Mouse (Mus musculus) heart, embryonic 13.5 days (tissue): ENCODE results near the gene Myo1e. TPM values are rescaled to one million over a fixed set of nuclear protein-coding genes. Genes with fewer than 3 reads are reported as not detected.

Experiments used
- ATAC-seq: fragments of 200-750 bp; cut with Nextera tagmentation; 2 replicates; pipeline ENCODE4 v1.8.0; 2017; ENCODE audit warnings: moderate TSS enrichment; ENCODE audit not compliant: insufficient number of reproducible peaks, low FRiP score, low TSS enrichment; ENCODE audit errors: extremely low read depth
- H3K27ac ChIP-seq: fragments of 300-500 bp; sonication (generic); replicated peaks from 2 replicates; pipeline ENCODE4 v1.5.1; 2015; ENCODE audit warnings: moderate library complexity, mild to moderate bottlenecking, inconsistent platforms
- H3K27me3 ChIP-seq: fragments of 300-500 bp; sonication (generic); replicated peaks from 2 replicates; pipeline ENCODE4 v1.6.1; 2015; ENCODE audit warnings: mild to moderate bottlenecking, inconsistent platforms
- H3K36me3 ChIP-seq: fragments of 300-500 bp; sonication (generic); 2 replicates; pipeline ENCODE4 v1.6.1; 2015; ENCODE audit warnings: mild to moderate bottlenecking, inconsistent platforms
- H3K4me1 ChIP-seq: fragments of 300-500 bp; sonication (generic); 2 replicates; pipeline ENCODE4 v1.6.1; 2015; ENCODE audit warnings: inconsistent platforms
- H3K4me2 ChIP-seq: fragments of 300-500 bp; sonication (generic); 2 replicates; pipeline ENCODE4 v1.6.1; 2015; ENCODE audit warnings: inconsistent platforms, mild to moderate bottlenecking, moderate library complexity
- H3K4me3 ChIP-seq: fragments of 300-500 bp; sonication (generic); 2 replicates; pipeline ENCODE4 v1.5.1; 2015; ENCODE audit warnings: moderate library complexity, mild to moderate bottlenecking, inconsistent platforms
- H3K9ac ChIP-seq: fragments of 300-500 bp; sonication (generic); 2 replicates; pipeline ENCODE4 v1.6.1; 2015; ENCODE audit warnings: inconsistent platforms, mild to moderate bottlenecking, moderate library complexity
- H3K9me3 ChIP-seq: fragments of 300-500 bp; sonication (generic); 2 replicates; pipeline ENCODE4 v1.6.1; 2016; ENCODE audit warnings: inconsistent platforms
- WGBS: fragments of 180-500 bp; shearing (Covaris S2); methylation state at CpG from one replicate; pipeline ENCODE4 v1.1.7; 2015; ENCODE audit warnings: mixed read lengths; 5-methylcytosine and 5-hydroxymethylcytosine counted together
- microRNA-seq: library from miRNA; unstranded; fragments of <30 nt; microRNA quantifications from one replicate; pipeline ENCODE4, GENCODE M21; 2016
- polyA plus RNA-seq: library from polyadenylated mRNA; unstranded; fragments of >200 nt; fragmentation: Nextera tagmentation; extraction: Ambion mirVana; gene quantifications from 2 replicates; pipeline ENCODE4 v1.2.1, GENCODE M21; 2015

Myo1e gene
- polyA plus RNA-seq, 1 experiment from 2014 or later: 10.9 TPM

DNA sequence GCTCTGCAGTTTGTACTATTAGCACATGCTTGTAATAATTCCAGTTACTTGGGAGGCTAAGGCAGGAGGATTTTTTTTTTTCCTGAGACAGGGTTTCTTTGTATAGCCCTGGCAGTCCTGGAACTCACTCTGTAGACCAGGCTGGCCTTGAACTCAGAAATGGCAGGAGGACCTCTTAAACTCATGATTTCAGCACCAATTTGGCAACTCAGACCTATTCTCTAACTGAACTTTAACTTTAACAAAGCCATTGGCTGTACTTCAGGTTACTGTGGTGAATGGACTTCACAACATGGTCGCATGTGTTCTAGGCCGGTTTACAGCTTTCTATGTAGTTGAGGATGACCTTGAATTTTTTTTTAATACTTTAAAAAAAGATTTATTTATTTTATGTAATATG is 215.5 kb downstream of the Myo1e start:
- Histone ChIP-seq H3K4me3 (no peak overlapping the region), H3K4me1 (peaks cover 22% of the 10 kb centered on the region), H3K27ac (no peak overlapping the region), H3K27me3 (no peaks in the 10 kb centered on the region), H3K9ac (no peak overlapping the region), H3K36me3 (peaks cover 52% of the 10 kb centered on the region), H3K9me3 (no peaks in the 10 kb centered on the region), H3K4me2 (no peak overlapping the region)
- 94% methylated on average over 2 of the region's 2 CpGs for WGBS
- ATAC-seq: no peak

DNA sequence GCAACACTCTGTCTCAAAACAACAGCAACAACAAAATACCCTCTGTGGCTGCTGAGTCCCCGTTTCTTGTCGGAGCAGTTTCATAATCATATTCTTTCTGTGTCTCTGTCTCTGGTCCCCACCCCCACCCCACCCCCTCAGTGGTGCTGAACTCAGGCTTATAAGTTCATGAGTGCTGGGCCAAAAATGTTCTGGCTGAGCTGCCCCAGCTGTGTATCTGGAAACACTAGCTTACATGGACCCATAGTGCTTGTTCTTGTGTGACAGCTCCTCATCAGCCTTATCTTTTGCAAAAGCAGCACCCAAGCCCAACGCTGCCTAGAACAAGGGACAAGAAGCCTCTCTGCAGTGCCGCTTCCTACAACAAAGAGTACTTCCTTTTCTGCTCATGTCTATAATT is 232.8 kb downstream of the Myo1e start:
- Histone ChIP-seq H3K4me3 (no peak overlapping the region), H3K27me3 (no peaks in the 10 kb centered on the region), H3K4me1 (peaks cover 3% of the 10 kb centered on the region; the same call in 1 of the 2 replicates), H3K4me2 (no peak overlapping the region), H3K9me3 (no peaks in the 10 kb centered on the region), H3K36me3 (peaks cover 91% of the 10 kb centered on the region), H3K27ac (no peak overlapping the region), H3K9ac (no peak overlapping the region)
- 77% methylated on average over 4 of the region's 4 CpGs for WGBS
- no peak for ATAC-seq

DNA sequence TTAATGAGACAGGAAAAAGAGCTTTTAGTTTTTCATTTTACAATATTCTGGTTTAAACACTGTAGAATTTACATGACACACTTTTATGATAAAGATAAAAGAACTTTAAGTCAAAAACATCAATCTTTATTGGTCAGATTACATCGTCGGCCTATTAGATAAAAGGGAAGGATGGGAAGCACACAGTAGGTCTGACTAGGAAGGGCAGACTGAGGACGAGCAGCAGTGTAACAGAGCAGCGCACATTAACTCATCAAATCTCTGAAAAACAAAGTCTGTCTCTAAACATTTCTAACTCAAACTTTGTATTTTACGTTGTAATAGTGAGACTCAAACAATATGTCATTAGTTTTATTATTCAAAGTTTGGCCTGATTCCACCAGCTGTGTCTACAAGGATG is 241.9 kb downstream of the Myo1e start:
- ATAC-seq: no peak
- WGBS: 92% methylated on average over 5 of the region's 5 CpGs
- Histone ChIP-seq H3K4me3 (no peak overlapping the region), H3K4me2 (no peak overlapping the region), H3K27me3 (no peaks in the 10 kb centered on the region), H3K36me3 (peaks cover 83% of the 10 kb centered on the region), H3K9ac (no peak overlapping the region), H3K9me3 (no peaks in the 10 kb centered on the region), H3K4me1 (peaks cover 12% of the 10 kb centered on the region), H3K27ac (no peak overlapping the region)

Small RNA genes within 50 kb of the gene (microRNA-seq; reads per million reads assigned to microRNA genes)
- gene Mir5626: 8.2 reads per million, percentile 24 among the genes with 10 or more reads in this experiment

Other genes with a start within 250 kb of the Myo1e start
- 99.8 and 114 TPM in 2 replicates for gene Bnip2, start 217.9 kb upstream of the Myo1e start, polyA plus RNA-seq
- 150 and 170 TPM in 2 replicates for gene Gtf2a2, start 194.8 kb upstream of the Myo1e start, polyA plus RNA-seq
- not detected in 2 replicates for gene Gcnt3, start 169.3 kb upstream of the Myo1e start, polyA plus RNA-seq
- gene Fam81a, start 64.8 kb upstream of the Myo1e start, polyA plus RNA-seq: 30.2 and 34.9 TPM in 2 replicates
- 148 and 156 TPM in 2 replicates for gene Ccnb2, start 214.2 kb downstream of the Myo1e start, polyA plus RNA-seq